Comparison of ENCODE assay signal across 16 mouse cellular contexts in the genomic region with DNA sequence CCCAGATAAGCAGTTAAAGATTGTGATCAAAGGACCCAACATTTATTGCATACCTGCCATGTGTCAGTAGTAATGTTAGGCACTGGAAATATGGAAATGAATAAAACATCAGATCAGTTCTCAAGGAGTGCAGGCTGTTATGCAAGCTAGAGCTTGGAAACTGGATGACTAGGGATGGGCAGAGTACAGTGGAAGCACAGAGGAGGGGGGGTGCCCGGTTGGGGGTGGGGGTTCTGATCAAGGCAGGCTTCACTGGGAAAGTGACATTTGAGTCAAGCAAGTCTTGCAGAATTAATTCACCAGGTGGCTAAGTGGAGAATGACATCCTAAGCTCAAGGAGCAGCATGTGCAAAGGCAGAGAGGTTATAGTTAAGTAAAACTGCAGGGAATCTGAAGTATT. TPM values are rescaled to one million over a fixed set of nuclear protein-coding genes. Genes with fewer than 3 reads are reported as not detected.
DNase-seq lines count a peak whose midpoint lies in the region; ATAC-seq and TF ChIP-seq lines count a peak whose summit lies in the region.
"Had no signal": no experiment of that assay in that cellular context is flagged by ENCODE, and none has a peak within 500 bp of the region (broad histone marks: within the 10 kb centered on the region; RNA-seq: fewer than 3 reads in every experiment).

No protein-coding gene starts in this region.

- no peak overlapping the region for H3K9ac ChIP-seq in neural tube, embryonic 13.5 days
- no peak overlapping the region for H3K9ac ChIP-seq in forebrain, embryonic 13.5 days
- H3K9ac ChIP-seq in hindbrain, postnatal 0 days (replicated peaks; ENCODE audit: low read length): no peak overlapping the region
- no peak overlapping the region for H3K9ac ChIP-seq in lung, postnatal 0 days (replicated peaks; ENCODE audit: low read depth)

- H3K36me3 ChIP-seq in neural tube, embryonic 13.5 days: no peaks in the 10 kb centered on the region
- no peaks in the 10 kb centered on the region for H3K36me3 ChIP-seq in forebrain, embryonic 13.5 days (ENCODE audit: poor library complexity, severe bottlenecking)
- H3K36me3 ChIP-seq in hindbrain, postnatal 0 days (ENCODE audit: insufficient read depth, low read length): no peaks in the 10 kb centered on the region
- H3K36me3 ChIP-seq in lung, postnatal 0 days (ENCODE audit: insufficient read depth, low read length): no peaks in the 10 kb centered on the region
- H3K36me3 ChIP-seq: embryonic facial prominence, embryonic 10.5 days had no signal

- H3K27me3 ChIP-seq in neural tube, embryonic 13.5 days: peaks cover 17% of the 10 kb centered on the region; the same call in 1 of the 2 replicates
- H3K27me3 ChIP-seq in forebrain, embryonic 13.5 days: peaks cover 4% of the 10 kb centered on the region; the same call in 1 of the 2 replicates
- H3K27me3 ChIP-seq in hindbrain, postnatal 0 days (ENCODE audit: insufficient read depth, low read length): no peaks in the 10 kb centered on the region
- no peaks in the 10 kb centered on the region for H3K27me3 ChIP-seq in lung, postnatal 0 days (replicated peaks; ENCODE audit: insufficient read depth, low read length)
- H3K27me3 ChIP-seq: CH12.LX had no signal

- no peak for TF ChIP-seq CTCF in hindbrain, postnatal 0 days (IDR thresholded peaks at IDR 0.05; ENCODE audit: low read depth)
- TF ChIP-seq CTCF in lung, postnatal 0 days (IDR thresholded peaks at IDR 0.05): no peak

- no peak for ATAC-seq in neural tube, embryonic 13.5 days (ENCODE audit: low read depth)
- ATAC-seq in forebrain, embryonic 13.5 days: peak; percentile 32; the same call in 1 of the 2 replicates
- no peak for ATAC-seq in hindbrain, postnatal 0 days
- no peak for ATAC-seq in lung, postnatal 0 days

- 0 out of 2 replicates have a peak, but pooled peaks cover 6% of the 10 kb centered on the region for H3K4me1 ChIP-seq in neural tube, embryonic 13.5 days (replicated peaks)
- H3K4me1 ChIP-seq in forebrain, embryonic 13.5 days: peaks cover 11% of the 10 kb centered on the region; the same call in 1 of the 2 replicates
- no peaks in the 10 kb centered on the region for H3K4me1 ChIP-seq in hindbrain, postnatal 0 days (ENCODE audit: insufficient read depth, low read length)
- H3K4me1 ChIP-seq in lung, postnatal 0 days (ENCODE audit: insufficient read depth, low read depth, low read length): no peaks in the 10 kb centered on the region
- H3K4me1 ChIP-seq: embryonic facial prominence, embryonic 10.5 days had no signal

- no peak for TF ChIP-seq EP300 in lung, postnatal 0 days (IDR thresholded peaks at IDR 0.05)

- peak overlapping the region; percentile 55 for H3K4me2 ChIP-seq in neural tube, embryonic 13.5 days
- peak overlapping the region; percentile 62 for H3K4me2 ChIP-seq in forebrain, embryonic 13.5 days
- peak overlapping the region; percentile 53; the same call in 1 of the 2 replicates for H3K4me2 ChIP-seq in hindbrain, postnatal 0 days (ENCODE audit: low read depth, low read length)
- no peak overlapping the region for H3K4me2 ChIP-seq in lung, postnatal 0 days (replicated peaks; ENCODE audit: low read depth, low read length)

- DNase-seq in neural tube, embryonic 10.5 days (ENCODE audit: extremely low spot score, low spot score): no peak
- DNase-seq in hindbrain, postnatal 0 days (ENCODE audit: low spot score): peak; percentile 8
- no peak for DNase-seq in lung, postnatal 0 days (ENCODE audit: low spot score)
- DNase-seq in lung, postnatal 25 days (ENCODE audit: low spot score): no peak
- DNase-seq in left cerebral cortex, postnatal 14 days (ENCODE audit: low spot score in 2 of 2): no peak
- DNase-seq: adrenal gland, postnatal 25 days; cerebellum, postnatal 25 days; liver; lung, adult 18-20 months; thymus, adult 2 months had no signal

- no peaks in the 10 kb centered on the region for H3K9me3 ChIP-seq in neural tube, embryonic 13.5 days
- H3K9me3 ChIP-seq in forebrain, embryonic 13.5 days (replicated peaks): no peaks in the 10 kb centered on the region
- no peaks in the 10 kb centered on the region for H3K9me3 ChIP-seq in hindbrain, postnatal 0 days (ENCODE audit: low read length)
- H3K9me3 ChIP-seq in lung, postnatal 0 days (ENCODE audit: low read length): no peaks in the 10 kb centered on the region
- H3K9me3 ChIP-seq: embryonic facial prominence, embryonic 10.5 days had no signal

- no peak overlapping the region for H3K4me3 ChIP-seq in neural tube, embryonic 13.5 days
- 0 out of 2 replicates have a peak overlapping the region, but pooled peaks have one; percentile 21 for H3K4me3 ChIP-seq in forebrain, embryonic 13.5 days
- H3K4me3 ChIP-seq in hindbrain, postnatal 0 days (ENCODE audit: low read length): no peak overlapping the region
- H3K4me3 ChIP-seq in lung, postnatal 0 days (ENCODE audit: low read depth, low read length): no peak overlapping the region

- WGBS in neural tube, embryonic 13.5 days: 67% methylated on average over 1 of the region's 1 CpGs
- WGBS in forebrain, embryonic 13.5 days: 25% methylated on average over 1 of the region's 1 CpGs
- 53% methylated on average over 1 of the region's 1 CpGs for WGBS in hindbrain, postnatal 0 days
- 64% methylated on average over 1 of the region's 1 CpGs for WGBS in lung, postnatal 0 days

- no peak overlapping the region for H3K27ac ChIP-seq in neural tube, embryonic 13.5 days (replicated peaks)
- no peak overlapping the region for H3K27ac ChIP-seq in forebrain, embryonic 13.5 days
- no peak overlapping the region for H3K27ac ChIP-seq in hindbrain, postnatal 0 days
- no peak overlapping the region for H3K27ac ChIP-seq in lung, postnatal 0 days (ENCODE audit: low read length)
- H3K27ac ChIP-seq: embryonic facial prominence, embryonic 10.5 days had no signal

- intact Hi-C loops in left cerebral cortex, postnatal 14 days (cut with DNase I): no loop called here

RNA-seq across cellular contexts. Expression of a gene that starts 1.8 kb away (rescaled TPM):
- 122 and 132 TPM in 2 replicates for polyA plus RNA-seq in neural tube, embryonic 13.5 days (2015; fragmentation: Nextera tagmentation; extraction: Ambion mirVana)
- 149 and 162 TPM in 2 replicates for polyA plus RNA-seq in forebrain, embryonic 13.5 days (2015; fragmentation: Nextera tagmentation; extraction: Ambion mirVana)
- total RNA-seq in hindbrain, postnatal 0 days (2014; rRNA removed): 188 and 195 TPM in 2 replicates
- polyA plus RNA-seq in hindbrain, postnatal 0 days (2015; fragmentation: Nextera tagmentation; extraction: Ambion mirVana): 207 and 224 TPM in 2 replicates
- polyA plus RNA-seq in lung, postnatal 0 days (2015; fragmentation: Nextera tagmentation; extraction: Ambion mirVana): 1.1 and 1.3 TPM in 2 replicates
- 100 to 1,000 TPM; 129 to 136 TPM for total RNA-seq in left cerebral cortex, postnatal 14 days (2021)
- total RNA-seq: megakaryocyte progenitor cell, adult 5-6 weeks had no signal
- polyA plus RNA-seq: small intestine, adult 2 months had no signal

Comparison
In these comparisons a context has a peak if more than half of its experiments do, and no peak if none do; other contexts are left out.
1. RNA of a gene that starts 1.8 kb away (polyA plus RNA-seq): 207 to 224 TPM in hindbrain, postnatal 0 days, 149 to 162 TPM in forebrain, embryonic 13.5 days and 122 to 132 TPM in neural tube, embryonic 13.5 days; 1.1 to 1.3 TPM in lung, postnatal 0 days; every median in the first group is over 10 times any median in the second.